9 mouse cellular contexts compared by ENCODE assay signal in genomic region chr14:21252326-21252886, GRCm38 (mm10).
DNase-seq lines count a peak whose midpoint lies in the region; ATAC-seq and TF ChIP-seq lines count a peak whose summit lies in the region.
"Had no signal": no experiment of that assay in that cellular context is flagged by ENCODE, and none has a peak within 500 bp of the region (broad histone marks: within the 10 kb centered on the region; RNA-seq: fewer than 3 reads in every experiment).

No protein-coding gene starts in this region.

- 65% methylated on average over 7 of the region's 7 CpGs for WGBS in liver, adult 2 months
- WGBS in liver, embryonic 11.5 days, result 68% methylated on average over 7 of the region's 7 CpGs
- 5% methylated on average over 7 of the region's 7 CpGs for WGBS in embryonic facial prominence, embryonic 15.5 days
- WGBS in hindbrain, embryonic 16.5 days, result 8% methylated on average over 7 of the region's 7 CpGs
- 9% methylated on average over 7 of the region's 7 CpGs for WGBS in neural tube, embryonic 15.5 days

- H3K4me2 ChIP-seq in liver, embryonic 11.5 days, result no peak overlapping the region
- H3K4me2 ChIP-seq in embryonic facial prominence, embryonic 15.5 days (replicated peaks), result peak overlapping the region; percentile 6; the same call in 1 of the 2 replicates
- H3K4me2 ChIP-seq in hindbrain, embryonic 16.5 days (ENCODE audit: low read length), result peak overlapping the region; percentile 44
- peak overlapping the region; percentile 34 for H3K4me2 ChIP-seq in neural tube, embryonic 15.5 days

- H3K27me3 ChIP-seq in liver, adult 2 months (ENCODE audit: control insufficient read depth, insufficient read depth, low read length), result no peaks in the 10 kb centered on the region
- H3K27me3 ChIP-seq in liver, embryonic 11.5 days (replicated peaks; ENCODE audit: control insufficient read depth, insufficient read depth, low read length), result no peaks in the 10 kb centered on the region
- no peaks in the 10 kb centered on the region for H3K27me3 ChIP-seq in embryonic facial prominence, embryonic 15.5 days
- H3K27me3 ChIP-seq in hindbrain, embryonic 16.5 days (replicated peaks; ENCODE audit: control insufficient read depth, insufficient read depth, low read length), result no peaks in the 10 kb centered on the region
- H3K27me3 ChIP-seq in neural tube, embryonic 15.5 days (replicated peaks), result no peaks in the 10 kb centered on the region
- H3K27me3 ChIP-seq: CH12.LX had no signal

- no peak for TF ChIP-seq POLR2A in liver, adult 2 months (IDR thresholded peaks at IDR 0.05; ENCODE audit: extremely low read depth, insufficient read depth, low read length)

- no peak overlapping the region for H3K9ac ChIP-seq in liver, adult 2 months (ENCODE audit: low read depth, low read length)
- no peak overlapping the region for H3K9ac ChIP-seq in liver, embryonic 11.5 days (ENCODE audit: low read depth, low read length)
- H3K9ac ChIP-seq in embryonic facial prominence, embryonic 15.5 days, result no peak overlapping the region
- H3K9ac ChIP-seq in hindbrain, embryonic 16.5 days (ENCODE audit: low read depth, low read length), result no peak overlapping the region
- no peak overlapping the region for H3K9ac ChIP-seq in neural tube, embryonic 15.5 days (replicated peaks)

- H3K27ac ChIP-seq in liver, adult 2 months (replicated peaks; ENCODE audit: insufficient read depth, low read depth, low read length), result no peak overlapping the region
- no peak overlapping the region for H3K27ac ChIP-seq in liver, embryonic 11.5 days (ENCODE audit: low read depth, low read length)
- H3K27ac ChIP-seq in embryonic facial prominence, embryonic 15.5 days (replicated peaks), result peak overlapping the region; percentile 40
- H3K27ac ChIP-seq in hindbrain, embryonic 16.5 days (ENCODE audit: low read depth, low read length), result peak overlapping the region; percentile 76
- no peak overlapping the region for H3K27ac ChIP-seq in left cerebral cortex, adult 2 months
- H3K27ac ChIP-seq in neural tube, embryonic 15.5 days (replicated peaks), result peak overlapping the region; percentile 84

- no peaks in the 10 kb centered on the region for H3K9me3 ChIP-seq in liver, embryonic 11.5 days (ENCODE audit: control insufficient read depth, low read length)
- H3K9me3 ChIP-seq in embryonic facial prominence, embryonic 15.5 days (replicated peaks), result no peaks in the 10 kb centered on the region
- H3K9me3 ChIP-seq in hindbrain, embryonic 16.5 days (ENCODE audit: control insufficient read depth, low read length), result no peaks in the 10 kb centered on the region
- H3K9me3 ChIP-seq in neural tube, embryonic 15.5 days (replicated peaks), result no peaks in the 10 kb centered on the region

- TF ChIP-seq CTCF in liver, adult 2 months (IDR thresholded peaks at IDR 0.05; ENCODE audit: low read depth, low read length), result no peak
- no peak for TF ChIP-seq CTCF in left cerebral cortex, adult 2 months (IDR thresholded peaks at IDR 0.05)

- H3K79me2 ChIP-seq in liver, adult 2 months (ENCODE audit: control insufficient read depth, insufficient read depth, low read length), result peaks cover 8% of the 10 kb centered on the region; the same call in 1 of the 2 replicates

- ATAC-seq in liver, embryonic 11.5 days (replicated peaks; ENCODE audit: low FRiP score), result no peak
- ATAC-seq in embryonic facial prominence, embryonic 15.5 days (ENCODE audit: insufficient number of reproducible peaks, low FRiP score, low TSS enrichment, low read depth), result peak; percentile 79
- peak; percentile 90 for ATAC-seq in hindbrain, embryonic 16.5 days
- ATAC-seq in neural tube, embryonic 15.5 days (ENCODE audit: low FRiP score), result peak; percentile 87

- no peaks in the 10 kb centered on the region for H3K4me1 ChIP-seq in liver, adult 2 months (ENCODE audit: control insufficient read depth, insufficient read depth, low read length)
- H3K4me1 ChIP-seq in liver, embryonic 11.5 days (replicated peaks; ENCODE audit: control insufficient read depth, insufficient read depth, low read length), result no peaks in the 10 kb centered on the region
- H3K4me1 ChIP-seq in embryonic facial prominence, embryonic 15.5 days, result peaks cover 10% of the 10 kb centered on the region
- peaks cover 8% of the 10 kb centered on the region for H3K4me1 ChIP-seq in hindbrain, embryonic 16.5 days (ENCODE audit: control insufficient read depth, insufficient read depth, low read depth, low read length)
- H3K4me1 ChIP-seq in neural tube, embryonic 15.5 days, result peaks cover 23% of the 10 kb centered on the region

- peak; percentile 51 for DNase-seq in liver, adult 2 months (ENCODE audit: extremely low read depth, low read depth, low spot score)
- no peak for DNase-seq in liver, embryonic 11.5 days (ENCODE audit: low spot score)
- peak; percentile 14 to 58 for DNase-seq in left cerebral cortex, adult 2 months (ENCODE audit: extremely low spot score in 1 of 2, low spot score in 2 of 2)
- DNase-seq in gastrocnemius, postnatal 14 days, result no peak
- no peak for DNase-seq in thymus, adult 18-20 months

- peaks cover 30% of the 10 kb centered on the region for H3K36me3 ChIP-seq in liver, adult 2 months (ENCODE audit: control insufficient read depth, insufficient read depth, low read length)
- H3K36me3 ChIP-seq in liver, embryonic 11.5 days (ENCODE audit: control insufficient read depth, insufficient read depth, low read length), result no peaks in the 10 kb centered on the region
- H3K36me3 ChIP-seq in embryonic facial prominence, embryonic 15.5 days, result no peaks in the 10 kb centered on the region
- no peaks in the 10 kb centered on the region for H3K36me3 ChIP-seq in hindbrain, embryonic 16.5 days (ENCODE audit: control insufficient read depth, insufficient read depth, low read length)
- no peaks in the 10 kb centered on the region for H3K36me3 ChIP-seq in neural tube, embryonic 15.5 days

- H3K4me3 ChIP-seq in liver, adult 2 months (ENCODE audit: insufficient read depth, low read depth, low read length), result no peak overlapping the region
- no peak overlapping the region for H3K4me3 ChIP-seq in liver, embryonic 11.5 days (ENCODE audit: low read depth, low read length)
- H3K4me3 ChIP-seq in embryonic facial prominence, embryonic 15.5 days (replicated peaks), result no peak overlapping the region
- no peak overlapping the region for H3K4me3 ChIP-seq in hindbrain, embryonic 16.5 days (ENCODE audit: low read length)
- no peak overlapping the region; the same call in 1 of the 2 replicates for H3K4me3 ChIP-seq in left cerebral cortex, adult 2 months
- H3K4me3 ChIP-seq in neural tube, embryonic 15.5 days (replicated peaks), result no peak overlapping the region

- intact Hi-C loops in left cerebral cortex, adult 2 months (cut with DNase I), result no loop called here
- intact Hi-C loops in gastrocnemius, postnatal 14 days (cut with DNase I; ENCODE audit: low total_unique reads), result no loop called here

Comparison
In these comparisons a context has a peak if more than half of its experiments do, and no peak if none do; other contexts are left out.
1. DNase-seq: peak in liver, adult 2 months (single experiment) and left cerebral cortex, adult 2 months (2 of 2); none in liver, embryonic 11.5 days (single experiment), gastrocnemius, postnatal 14 days (single experiment) and thymus, adult 18-20 months (0 of 2).
2. H3K27ac ChIP-seq: peak in embryonic facial prominence, embryonic 15.5 days (single experiment), hindbrain, embryonic 16.5 days (single experiment) and neural tube, embryonic 15.5 days (single experiment); none in liver, adult 2 months (single experiment), liver, embryonic 11.5 days (single experiment) and left cerebral cortex, adult 2 months (single experiment).